Mouse (Mus musculus) heart, adult 2 months (tissue): ENCODE data around the gene 4921536K21Rik. TPM values are rescaled to one million over a fixed set of nuclear protein-coding genes. Genes with fewer than 3 reads are reported as not detected.

Experiments used
- DNase-seq, 2 experiments: peaks; one replicate each; pipeline ENCODE4 v3.0.0; 2021
- H3K27ac ChIP-seq: fragments of 200-600 bp; 2 replicates; pipeline ENCODE4 v1.8.1; 2022
- H3K27me3 ChIP-seq: fragments of 200-500 bp; 2 replicates; pipeline ENCODE4 v1.6.1; 2012; ENCODE audit warnings: mild to moderate bottlenecking, low read length, inconsistent platforms, mixed read lengths; ENCODE audit not compliant: control insufficient read depth, insufficient read depth
- H3K36me3 ChIP-seq: fragments of 200-500 bp; 2 replicates; pipeline ENCODE4 v1.6.1; 2012; ENCODE audit warnings: low read length, inconsistent platforms; ENCODE audit not compliant: control insufficient read depth, insufficient read depth
- H3K4me1 ChIP-seq: fragments of 200-500 bp; 2 replicates; pipeline ENCODE4 v1.6.1; 2011; ENCODE audit warnings: low read length; ENCODE audit not compliant: control insufficient read depth, insufficient read depth
- H3K4me3 ChIP-seq: fragments of 200-600 bp; 2 replicates; pipeline ENCODE4 v1.8.1; 2022
- H3K79me2 ChIP-seq: fragments of 200-500 bp; replicated peaks from 2 replicates; pipeline ENCODE4 v1.6.1; 2012; ENCODE audit warnings: mild to moderate bottlenecking, inconsistent platforms, low read length, moderate library complexity, mixed read lengths; ENCODE audit not compliant: control insufficient read depth, insufficient read depth
- H3K9ac ChIP-seq: fragments of 200-500 bp; 2 replicates; pipeline ENCODE4 v1.6.1; 2012; ENCODE audit warnings: low read depth, mild to moderate bottlenecking, control low read depth, inconsistent platforms, low read length, mixed read lengths
- CTCF ChIP-seq: fragments of 200-600 bp; IDR thresholded peaks from 2 replicates; pipeline ENCODE4 v1.8.1; 2022; ENCODE audit warnings: antibody characterized with exemption, mild to moderate bottlenecking, moderate library complexity
- EP300 ChIP-seq: fragments of 200-500 bp; IDR thresholded peaks from 2 replicates; pipeline ENCODE4 v1.6.1; 2011; ENCODE audit warnings: low read depth, low read length, control low read depth; ENCODE audit not compliant: insufficient read depth
- POLR2A ChIP-seq: fragments of 200-500 bp; IDR thresholded peaks from 2 replicates; pipeline ENCODE4 v1.6.1; 2011; ENCODE audit warnings: mild to moderate bottlenecking, low read depth, low read length, control low read depth; ENCODE audit not compliant: insufficient read depth
- WGBS: fragments of 180-500 bp; shearing (Covaris S2); methylation state at CpG from one replicate; pipeline ENCODE4 v1.1.7; 2018; 5-methylcytosine and 5-hydroxymethylcytosine counted together
- intact Hi-C: fragments of 180-260 bp; cut with DNase I; formaldehyde crosslinking; loops from one replicate; pipeline ENCODE4 v1.15.1; 2025
- polyA plus RNA-seq: library from polyadenylated mRNA; depleted of rRNA; stranded (reverse); fragments of >200 nt; gene quantifications from 2 replicates; pipeline ENCODE4 v1.2.3, GENCODE M21; 2012
- total RNA-seq, 2 experiments: library from RNA; stranded (reverse); gene quantifications; 2 replicates each; pipeline ENCODE4 v1.2.3; 2021

4921536K21Rik gene
- total and polyA plus RNA-seq, 3 experiments = 0.57 to 0.81 (median 0.57) TPM

- H3K4me1 ChIP-seq = peaks cover 16% of the 10 kb centered on the region
- TF ChIP-seq CTCF (no peak), EP300 (no peak), POLR2A (no peak)
- intact Hi-C loops = no loop called here
- H3K36me3 ChIP-seq = no peaks in the 10 kb centered on the region
- DNase-seq = no peak
- 74% methylated on average over 4 of the region's 4 CpGs for WGBS
- no peak overlapping the region for H3K4me3 ChIP-seq
- peaks cover 3% of the 10 kb centered on the region for H3K79me2 ChIP-seq
- H3K27me3 ChIP-seq = no peaks in the 10 kb centered on the region
- no peak overlapping the region for H3K27ac ChIP-seq
- no peak overlapping the region for H3K9ac ChIP-seq
These were observed 14.3 kb upstream of the 4921536K21Rik start for GRCm38 (mm10) chr11:3909236-3909635.

DNA sequence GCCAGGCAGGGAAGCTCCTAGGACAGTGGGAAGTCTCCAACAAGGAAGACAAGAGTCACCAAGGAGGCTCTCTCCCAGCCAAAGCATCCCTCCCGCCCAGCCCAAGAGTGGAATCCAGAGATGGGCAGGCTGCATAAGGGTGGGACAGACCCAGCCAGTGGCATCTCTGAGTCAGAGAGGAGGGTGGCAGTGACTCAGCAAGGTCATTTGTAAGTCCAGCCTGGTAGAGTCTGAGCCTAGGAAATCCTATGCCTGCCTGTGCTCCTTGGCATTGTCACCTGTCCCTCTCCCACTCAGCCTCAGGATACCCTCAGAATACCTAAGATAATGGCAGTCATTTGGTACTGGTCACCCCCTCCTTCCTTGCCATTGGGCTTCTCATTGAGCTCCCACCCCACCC lies 10.5 kb upstream of the 4921536K21Rik start:
- intact Hi-C loops = no loop called here
- H3K4me1 ChIP-seq = peaks cover 5% of the 10 kb centered on the region
- 81% methylated on average over 1 of the region's 1 CpGs for WGBS

DNA sequence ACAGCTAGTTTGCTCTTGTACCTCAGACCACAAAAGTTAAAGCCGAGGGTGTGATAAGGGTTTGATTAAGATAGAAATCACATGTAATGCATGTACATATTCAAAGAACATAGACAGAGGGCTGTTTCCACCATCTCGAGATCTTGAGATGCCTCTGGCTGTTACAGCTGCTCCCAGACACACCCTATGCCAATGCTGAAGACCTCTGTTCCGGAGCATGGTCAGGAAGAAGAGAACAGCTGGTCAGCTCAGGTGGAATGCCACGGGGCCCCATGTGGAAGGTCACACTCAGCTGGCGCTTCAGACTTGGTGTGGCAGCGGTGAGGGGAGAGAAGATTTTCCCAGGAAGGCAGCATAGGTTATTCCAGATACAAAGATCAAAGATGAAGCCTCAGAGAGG lies 9.8 kb upstream of the 4921536K21Rik start:
- Histone ChIP-seq H3K36me3 (no peaks in the 10 kb centered on the region), H3K4me3 (no peak overlapping the region), H3K4me1 (peaks cover 1% of the 10 kb centered on the region; the same call in 1 of the 2 replicates), H3K9ac (no peak overlapping the region), H3K27ac (no peak overlapping the region), H3K27me3 (no peaks in the 10 kb centered on the region), H3K79me2 (no peaks in the 10 kb centered on the region; the same call in 1 of the 2 replicates)
- DNase-seq = no peak
- TF ChIP-seq POLR2A (no peak), CTCF (no peak), EP300 (no peak)
- WGBS = 86% methylated on average over 6 of the region's 6 CpGs
- intact Hi-C loops = no loop called here

More for the DNA sequence above, 10.5 kb upstream of the 4921536K21Rik start:
- TF ChIP-seq POLR2A (no peak), EP300 (no peak), CTCF (no peak)
- no peak overlapping the region for H3K9ac ChIP-seq
- H3K27me3 ChIP-seq = no peaks in the 10 kb centered on the region
- no peaks in the 10 kb centered on the region for H3K36me3 ChIP-seq
- no peaks in the 10 kb centered on the region; the same call in none of the 2 replicates for H3K79me2 ChIP-seq
- no peak for DNase-seq
- no peak overlapping the region for H3K27ac ChIP-seq
- no peak overlapping the region for H3K4me3 ChIP-seq

DNA sequence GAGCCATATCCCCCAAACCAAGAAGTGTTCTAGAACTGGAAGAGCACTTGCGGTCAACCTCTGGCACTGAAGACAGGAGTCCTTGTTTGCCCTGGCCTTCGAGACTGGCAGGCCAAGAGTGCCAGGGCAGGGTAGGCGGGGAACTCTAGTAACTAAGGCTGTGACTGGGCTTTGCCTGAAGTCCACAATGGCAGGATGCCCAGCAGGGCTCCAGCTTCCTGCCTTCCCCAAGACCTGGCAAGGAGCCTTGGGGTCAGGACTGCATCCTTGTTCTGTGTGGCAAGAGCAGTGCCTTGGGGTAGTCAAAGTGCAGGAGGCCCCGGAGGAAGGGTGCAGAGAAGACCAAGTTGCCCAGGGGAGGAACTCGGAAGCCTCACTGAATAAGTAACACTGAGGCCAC lies 8.1 kb upstream of the 4921536K21Rik start:
- DNase-seq = peak; percentile 69 to 84
- Histone ChIP-seq H3K79me2 (no peaks in the 10 kb centered on the region), H3K27me3 (no peaks in the 10 kb centered on the region), H3K27ac (peak overlapping the region; percentile 28), H3K4me1 (peaks cover 1% of the 10 kb centered on the region; the same call in 1 of the 2 replicates), H3K9ac (no peak overlapping the region), H3K36me3 (no peaks in the 10 kb centered on the region), H3K4me3 (no peak overlapping the region)
- WGBS = 32% methylated on average over 5 of the region's 5 CpGs
- intact Hi-C loops = no loop called here
- TF ChIP-seq CTCF (no peak), POLR2A (0 out of 2 replicates have a peak, but pooled peaks have one; percentile 13), EP300 (peak; percentile 31; the same call in 1 of the 2 replicates)

GRCm38 (mm10) chr11:3902516-3902915 lies 7.6 kb upstream of the 4921536K21Rik start:
- TF ChIP-seq EP300 = no peak
- TF ChIP-seq POLR2A = no peak
- no peak for TF ChIP-seq CTCF
- DNase-seq = no peak
- 89% methylated on average over 3 of the region's 3 CpGs for WGBS

DNA sequence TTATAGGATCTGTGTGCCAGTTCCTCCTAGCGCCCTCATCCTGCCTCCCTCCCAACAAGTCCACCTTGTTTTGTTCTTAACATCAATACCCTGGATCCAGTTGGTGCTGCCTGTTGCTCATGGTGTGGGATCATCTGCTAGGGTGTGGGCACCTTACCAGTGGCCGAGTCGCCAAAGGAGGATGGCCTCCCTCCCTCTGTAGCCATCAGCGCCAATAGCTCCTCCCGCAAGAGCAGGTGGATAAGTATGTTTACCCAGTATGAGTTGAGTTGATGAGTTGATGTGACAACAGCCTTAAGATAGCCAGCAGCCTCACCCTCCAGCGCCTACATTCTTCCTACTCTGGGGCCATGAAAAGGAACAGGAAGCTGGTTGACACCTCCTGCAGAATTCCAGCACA lies 5.4 kb upstream of the 4921536K21Rik start:
- TF ChIP-seq POLR2A (no peak), EP300 (no peak), CTCF (no peak)
- intact Hi-C loops = no loop called here
- WGBS = 62% methylated on average over 6 of the region's 6 CpGs

More at GRCm38 (mm10) chr11:3902516-3902915, 7.6 kb upstream of the 4921536K21Rik start:
- Histone ChIP-seq H3K4me3 (no peak overlapping the region), H3K4me1 (peaks cover 1% of the 10 kb centered on the region; the same call in 1 of the 2 replicates), H3K9ac (no peak overlapping the region), H3K79me2 (no peaks in the 10 kb centered on the region), H3K36me3 (no peaks in the 10 kb centered on the region), H3K27me3 (no peaks in the 10 kb centered on the region), H3K27ac (peak overlapping the region; percentile 28)
- intact Hi-C loops = no loop called here

More for the DNA sequence above, 5.4 kb upstream of the 4921536K21Rik start:
- Histone ChIP-seq H3K9ac (no peak overlapping the region), H3K27me3 (no peaks in the 10 kb centered on the region), H3K36me3 (no peaks in the 10 kb centered on the region), H3K4me1 (peaks cover 1% of the 10 kb centered on the region; the same call in 1 of the 2 replicates), H3K4me3 (no peak overlapping the region), H3K27ac (no peak overlapping the region), H3K79me2 (no peaks in the 10 kb centered on the region)
- DNase-seq = no peak
